Mouse (Mus musculus): Measurements from ENCODE around the gene Igsf8. TPM values are rescaled to one million over a fixed set of nuclear protein-coding genes. Genes with fewer than 3 reads are reported as not detected.

The Igsf8 gene
- total RNA-seq, 2 experiments from 2014 or later = 10.9 to 12.4 TPM

DNA sequence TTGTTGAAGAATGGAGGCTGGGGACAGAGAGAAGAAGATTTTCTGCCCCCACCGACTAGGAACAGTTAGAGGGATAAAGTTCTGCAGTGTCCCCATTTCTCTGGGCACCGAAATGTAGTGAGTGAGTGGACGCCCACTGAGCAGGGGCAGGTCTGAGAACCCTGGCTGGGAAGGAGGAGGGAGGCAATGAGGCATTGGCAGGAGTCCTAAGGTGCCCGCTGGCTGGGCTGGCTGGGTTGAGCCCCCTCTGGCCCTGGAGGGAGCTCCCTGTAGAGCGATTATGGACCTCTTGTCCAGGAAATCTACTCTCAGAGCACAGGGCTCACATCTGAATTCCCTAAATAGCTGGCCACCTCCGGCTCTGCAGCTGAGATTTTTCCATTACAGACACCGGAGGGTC, 38.1 kb downstream of the Igsf8 start:
- intact Hi-C loops (cut with DNase I) = no loop called here
- DNase-seq = no peak

DNA sequence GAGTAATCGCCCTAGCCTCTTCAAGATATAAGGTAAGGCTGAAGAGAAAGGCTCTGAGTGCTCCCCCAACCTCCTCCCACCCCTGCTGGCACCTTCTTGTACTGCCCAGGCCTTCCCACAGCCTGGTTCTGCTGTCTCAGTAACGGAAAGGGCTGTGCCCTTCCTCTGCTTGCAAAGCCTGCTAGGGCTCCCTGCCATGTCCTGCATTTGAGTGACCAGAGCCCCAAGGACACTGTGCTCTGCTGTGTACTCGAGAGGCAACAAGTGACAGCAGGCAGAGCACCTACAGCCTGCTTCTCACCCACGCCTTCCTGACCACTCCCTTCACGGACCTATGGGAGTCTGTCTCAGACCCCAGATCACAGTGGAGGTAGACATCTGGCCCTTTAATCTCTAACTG, 38.8 kb downstream of the Igsf8 start:
- peak in 1 of 2 experiments; percentile 49 for DNase-seq
- intact Hi-C loops (cut with DNase I) = loop anchor here (5.0 kb wide), 1 partner anchor 53 kb away; no protein-coding TSS in a partner anchor

DNA sequence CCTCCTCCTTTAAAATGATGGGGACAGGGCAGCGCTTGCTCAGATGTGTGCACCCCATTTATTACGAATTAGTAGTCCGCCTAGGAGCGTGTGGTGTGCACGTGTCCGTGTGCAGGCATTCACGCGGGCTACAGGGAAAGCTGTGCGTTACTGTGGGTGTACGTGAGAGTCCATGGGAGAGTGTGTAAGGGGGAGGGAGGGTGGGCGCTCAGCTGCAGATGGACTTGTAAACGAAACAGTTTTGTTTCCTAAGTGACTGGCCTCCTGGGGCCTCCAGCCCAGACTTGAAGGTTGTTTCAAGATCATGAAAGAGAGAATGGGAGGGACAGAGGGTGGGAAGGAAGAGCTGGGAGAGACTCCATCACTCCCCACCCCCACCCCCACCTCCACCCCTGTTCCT, 39.7 kb downstream of the Igsf8 start:
- intact Hi-C loops (cut with DNase I) = loop anchor here (5.0 kb wide), 1 partner anchor 54 kb away; no protein-coding TSS in a partner anchor

DNA sequence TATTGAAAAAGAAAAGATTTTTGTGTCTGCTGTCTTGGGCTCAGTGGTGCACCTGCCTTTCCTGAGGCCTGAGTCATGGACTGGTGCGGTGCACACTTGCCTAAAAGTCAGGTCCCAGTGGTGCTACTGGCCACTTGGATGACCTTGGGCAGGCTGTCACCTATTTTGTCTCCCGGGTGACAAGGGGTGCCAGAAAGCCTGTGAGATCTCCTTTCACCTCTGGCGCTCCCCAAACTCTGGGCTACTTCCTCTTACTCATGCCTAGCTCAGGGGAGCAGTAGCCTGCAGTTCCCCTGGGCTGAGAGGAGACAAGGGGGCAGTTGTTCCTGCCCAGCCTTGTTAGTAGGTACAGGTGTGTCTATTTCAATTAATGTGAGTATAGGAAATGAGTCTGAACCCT, 40.9 kb downstream of the Igsf8 start:
- intact Hi-C loops (cut with DNase I) = loop anchor here (5.0 kb wide), 1 partner anchor 55 kb away; no protein-coding TSS in a partner anchor
- DNase-seq = no peak

More for the DNA sequence above, 39.7 kb downstream of the Igsf8 start:
- no peak for DNase-seq

DNA sequence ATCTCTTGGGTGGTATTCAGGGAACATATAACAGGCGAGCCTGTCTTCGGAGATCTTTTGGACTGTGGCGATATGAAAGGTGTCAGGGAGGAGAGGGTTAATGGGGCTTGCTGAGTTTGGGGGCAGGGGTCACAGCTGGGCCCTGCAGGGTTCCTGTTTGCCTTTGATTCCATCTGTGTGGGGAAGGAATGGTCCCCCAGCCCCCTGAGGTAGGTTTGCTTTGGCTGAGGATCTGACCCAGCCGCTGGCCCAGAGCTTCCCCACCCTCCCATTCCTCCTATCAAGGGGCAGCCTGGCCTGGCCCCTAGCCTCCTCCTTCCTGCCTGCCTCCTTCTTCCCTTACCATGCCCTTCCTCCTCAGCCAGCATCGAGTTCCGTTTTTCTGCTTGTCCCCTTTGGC, 41.4 kb downstream of the Igsf8 start:
- DNase-seq = no peak
- intact Hi-C loops (cut with DNase I) = loop anchor here (5.0 kb wide), 1 partner anchor 56 kb away; no protein-coding TSS in a partner anchor

DNA sequence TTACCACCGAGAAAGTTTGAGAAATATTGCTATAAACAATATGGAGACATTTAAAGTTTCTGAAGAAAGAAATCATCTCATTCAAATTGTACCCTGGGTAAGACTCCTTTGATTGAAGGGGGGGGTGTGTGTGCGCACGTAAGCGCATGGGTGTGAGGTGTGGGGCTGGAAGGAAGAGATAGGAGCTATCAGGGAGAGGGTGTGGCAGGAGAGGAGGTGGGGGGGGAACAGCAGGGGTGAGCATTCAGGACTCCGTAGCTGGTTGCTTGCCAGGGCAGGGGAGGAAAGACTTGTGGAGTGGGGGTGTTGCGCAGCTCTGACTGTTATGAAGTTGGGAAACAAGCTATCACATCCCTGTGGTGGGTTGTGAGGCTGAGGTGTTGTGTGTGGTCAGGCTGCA, 43.0 kb downstream of the Igsf8 start:
- DNase-seq = no peak
- intact Hi-C loops (cut with DNase I) = loop anchor here (5.0 kb wide), 1 partner anchor 57 kb away; no protein-coding TSS in a partner anchor

DNA sequence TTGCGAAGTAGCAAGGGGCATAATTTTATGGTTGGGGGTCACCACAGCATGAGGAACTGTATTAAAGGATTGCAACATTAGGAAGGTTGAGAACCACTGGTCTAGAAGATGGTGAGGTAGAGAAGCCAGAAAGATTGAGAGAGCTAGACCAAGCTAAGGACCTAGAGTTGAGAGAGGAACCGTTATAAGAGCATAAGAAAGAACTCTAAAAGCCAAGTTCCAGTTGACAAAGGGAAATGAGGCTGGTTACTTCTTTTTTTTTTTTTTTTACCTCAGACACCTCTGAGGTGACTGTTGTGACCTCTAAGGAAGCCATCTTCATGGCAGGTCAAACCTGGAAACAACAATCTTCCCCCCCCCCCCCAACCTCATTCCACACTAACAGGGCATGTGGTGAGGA, 43.7 kb downstream of the Igsf8 start:
- intact Hi-C loops (cut with DNase I) = no loop called here

DNA sequence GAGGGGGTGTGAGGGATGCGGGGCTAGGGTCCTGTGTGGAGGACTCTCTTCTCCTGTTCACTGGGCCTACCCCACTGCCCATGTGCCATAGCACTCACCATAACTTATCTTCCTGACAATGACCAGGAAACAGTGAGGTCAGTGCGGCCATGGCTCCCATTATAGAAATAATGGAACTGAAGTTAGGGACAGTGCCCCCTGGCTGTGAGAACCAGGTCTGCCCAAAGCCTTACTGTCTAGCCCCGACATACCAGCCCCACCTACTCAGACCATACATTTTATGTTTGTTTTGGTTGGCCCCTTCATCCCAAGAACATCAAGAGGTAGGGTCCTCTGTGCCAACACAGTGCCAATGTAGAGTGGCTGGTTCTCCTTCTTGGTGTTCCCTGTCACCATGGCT, 44.2 kb downstream of the Igsf8 start:
- DNase-seq = no peak
- intact Hi-C loops (cut with DNase I) = no loop called here

More for the DNA sequence above, 43.7 kb downstream of the Igsf8 start:
- DNase-seq = no peak

DNA sequence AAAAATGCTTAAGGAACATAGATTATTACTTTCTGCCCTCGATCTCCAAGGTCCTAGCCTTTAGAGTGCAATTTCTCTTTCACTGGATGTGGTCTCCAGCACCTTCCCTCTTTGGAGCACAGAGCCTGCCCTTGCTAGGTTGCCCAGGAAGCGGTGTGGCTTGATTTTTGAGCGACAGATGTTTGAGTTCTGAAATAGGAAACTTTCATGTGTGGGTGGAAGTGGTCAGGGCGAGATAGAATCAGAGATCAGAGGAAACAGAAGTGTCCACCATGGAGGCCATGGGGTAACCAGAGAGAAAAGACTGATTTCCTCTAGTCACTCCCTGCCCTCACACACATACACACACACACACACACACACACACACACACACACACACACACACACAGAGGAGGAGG, 44.8 kb downstream of the Igsf8 start:
- intact Hi-C loops (cut with DNase I) = no loop called here
- DNase-seq = no peak

DNA sequence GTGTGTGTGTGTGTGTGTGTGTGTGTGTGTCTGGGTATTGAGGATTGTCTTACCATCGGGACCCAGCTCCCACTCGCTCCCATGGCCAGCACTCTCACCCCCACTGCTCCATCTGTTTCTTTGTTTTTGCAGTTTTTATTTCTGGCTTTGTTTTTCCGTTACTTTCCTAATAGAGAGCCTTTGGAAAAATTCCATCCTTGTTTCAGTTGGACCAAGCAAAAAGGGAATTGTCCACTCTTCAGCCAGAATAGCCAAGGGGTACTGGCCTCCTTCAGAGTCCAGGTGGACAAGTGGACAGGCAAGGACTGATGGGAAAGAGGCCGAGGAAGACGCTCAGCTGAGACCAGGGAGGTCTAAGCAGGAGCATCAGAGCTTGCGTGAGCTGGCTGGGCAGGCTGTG, 45.4 kb downstream of the Igsf8 start:
- intact Hi-C loops (cut with DNase I) = no loop called here

DNA sequence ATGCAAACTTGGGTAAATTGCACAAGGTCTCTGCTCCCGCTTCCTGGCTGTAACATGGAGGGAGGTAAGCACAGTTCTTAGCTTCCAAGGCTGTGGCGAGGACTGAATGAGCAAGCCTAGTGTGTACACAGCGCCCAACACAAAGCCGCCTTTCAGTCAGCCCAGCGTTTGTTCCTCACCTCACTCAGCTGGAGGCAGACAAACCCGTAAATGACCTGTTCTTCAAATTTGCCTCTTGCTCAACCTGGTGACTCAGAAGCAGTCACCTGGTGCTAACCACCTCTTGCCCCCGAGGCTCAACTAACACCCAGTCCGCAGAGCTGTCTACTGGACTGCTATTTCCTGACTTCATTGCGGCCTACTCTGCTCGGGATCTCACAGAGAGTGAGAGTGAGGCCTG, 46.5 kb downstream of the Igsf8 start:
- no peak for DNase-seq
- intact Hi-C loops (cut with DNase I) = no loop called here

More for the DNA sequence above, 45.4 kb downstream of the Igsf8 start:
- no peak for DNase-seq

DNA sequence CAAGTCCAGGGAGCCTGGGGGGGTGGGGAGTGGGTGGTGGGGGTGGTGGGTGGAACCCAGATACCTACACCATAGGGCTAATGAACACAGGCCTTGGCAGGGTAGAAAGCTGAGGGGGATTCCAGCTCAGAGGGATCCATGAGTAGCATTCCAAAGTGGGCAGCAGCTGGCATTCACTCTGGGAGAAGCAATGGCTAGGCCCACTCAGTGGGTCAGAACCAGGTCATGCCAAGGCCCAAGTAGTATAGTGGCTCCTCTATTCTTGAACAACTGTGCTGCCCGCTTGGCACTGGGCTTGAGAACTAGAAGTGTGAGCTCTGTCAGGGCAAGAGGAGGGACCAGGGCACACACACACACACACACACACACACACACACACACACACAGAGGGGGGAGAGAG, 47.0 kb downstream of the Igsf8 start:
- no peak for DNase-seq
- intact Hi-C loops (cut with DNase I) = no loop called here

DNA sequence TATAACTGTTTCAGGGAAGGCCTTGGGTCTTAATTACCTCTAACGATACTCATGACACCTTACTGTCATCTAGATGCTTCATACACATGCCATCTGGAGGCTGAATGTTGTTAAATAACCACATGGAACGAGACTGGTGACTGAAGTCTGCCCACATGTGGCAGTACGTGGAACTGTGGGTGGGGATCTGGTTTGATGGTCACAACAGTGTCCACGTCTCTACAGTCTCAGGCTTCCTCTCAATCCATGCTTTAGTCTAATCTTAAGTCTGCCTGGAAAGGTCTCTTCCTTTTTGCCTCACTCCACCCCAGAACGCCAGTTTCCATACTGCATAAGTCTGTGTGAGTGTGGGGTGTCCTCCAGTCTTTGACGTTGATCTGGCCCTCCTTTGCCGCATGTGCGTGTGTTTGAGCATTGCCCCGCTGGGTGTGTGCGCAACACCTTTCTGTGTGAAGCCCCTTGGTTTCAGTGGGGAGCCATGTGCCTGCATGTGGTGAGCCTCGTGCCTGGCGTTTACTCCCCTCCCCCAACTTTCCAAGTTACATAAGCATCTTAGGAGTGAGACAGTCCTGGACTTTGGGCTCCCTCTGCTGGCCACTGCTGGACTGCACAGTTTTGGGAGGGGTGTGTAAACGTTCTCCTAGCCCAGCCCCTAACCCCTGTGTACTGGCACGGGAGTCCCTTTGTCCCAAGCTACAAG, 48.4 kb downstream of the Igsf8 start:
- peak; percentile 93 for DNase-seq
- intact Hi-C loops (cut with DNase I) = loop anchor here (1.0 to 2.0 kb wide), 4 partner anchors 93 to 191 kb away; partner anchors contain the start of gene Dcaf8

DNA sequence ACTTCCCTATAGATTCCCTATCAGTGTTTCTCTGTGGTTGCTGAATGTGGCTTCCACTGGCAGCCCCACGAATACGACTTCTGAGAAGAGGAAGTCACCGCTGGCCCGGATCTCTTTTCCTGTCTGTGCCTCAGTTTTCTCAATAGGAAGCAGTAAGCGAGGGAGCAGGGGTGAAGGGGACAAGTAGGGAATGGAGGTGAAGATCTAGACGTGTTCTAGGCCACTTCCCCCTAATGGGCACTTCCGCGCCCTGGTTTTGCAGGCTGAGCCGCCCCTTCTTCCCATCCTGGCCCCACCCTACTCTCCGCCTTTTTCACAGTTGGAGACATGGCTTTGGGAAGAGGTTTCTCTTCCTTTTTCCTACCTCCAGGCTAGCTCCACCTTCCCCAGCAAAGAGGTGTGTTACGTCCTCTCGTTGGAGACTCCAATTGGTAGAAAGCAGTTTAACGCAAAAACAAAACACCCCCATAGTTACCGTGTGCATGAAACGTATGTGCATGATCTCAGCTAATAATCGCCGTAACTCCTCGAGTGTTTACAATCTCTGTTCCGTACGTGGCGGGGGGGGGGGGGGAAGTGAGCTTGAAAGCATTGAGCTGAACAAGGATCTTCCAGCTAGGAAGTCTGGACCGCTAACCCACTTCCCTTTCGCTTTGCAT, 49.9 kb downstream of the Igsf8 start:
- peak; percentile 64 to 70 for DNase-seq
- intact Hi-C loops (cut with DNase I) = loop anchor here (2.0 kb wide), 1 partner anchor 163 kb away; the partner anchor contains the start of gene Dcaf8

DNA sequence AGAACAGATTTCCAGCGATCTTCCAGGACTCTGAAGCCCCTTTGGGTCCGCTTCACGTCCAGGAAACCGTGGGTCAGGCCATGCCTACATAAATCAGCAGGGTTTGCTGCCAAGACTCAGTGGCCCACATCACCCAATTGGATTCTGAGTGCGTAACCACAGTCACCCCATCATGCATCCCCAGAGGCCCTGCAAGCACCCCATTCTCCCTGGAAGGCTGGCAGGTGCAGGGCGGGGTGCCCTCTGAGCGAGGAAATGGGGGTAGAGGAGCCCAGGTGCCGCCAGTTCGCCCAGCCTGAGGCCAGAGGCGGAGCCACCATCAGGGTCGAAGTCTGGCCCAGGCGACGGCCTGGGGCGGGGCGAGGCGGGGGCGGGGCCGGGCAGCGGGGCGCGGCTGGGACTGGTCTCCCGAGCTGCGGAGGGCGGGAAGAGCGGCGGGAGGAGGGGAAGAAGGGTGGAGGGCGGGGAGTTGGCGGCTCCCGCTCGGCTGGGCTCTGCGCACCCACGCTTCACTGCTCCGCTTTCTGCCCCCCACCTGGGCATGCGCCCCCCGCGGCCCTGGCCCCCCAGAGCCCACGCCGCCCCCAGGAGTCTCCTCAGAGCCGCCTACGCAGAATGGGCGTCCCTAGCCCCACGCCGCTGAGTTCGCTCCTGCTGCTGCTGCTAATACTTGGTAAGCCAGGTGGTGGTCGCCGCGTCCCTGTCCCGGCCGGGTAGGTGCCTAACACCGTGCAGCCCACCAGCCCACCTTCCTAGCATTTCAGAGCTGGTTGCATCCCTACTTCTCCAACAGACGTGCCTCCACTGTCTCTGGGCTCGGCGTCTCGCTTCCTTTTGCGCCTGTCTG, 50.7 kb downstream of the Igsf8 start:
- peak; percentile 87 to 89 for DNase-seq
- intact Hi-C loops (cut with DNase I) = loop anchor here (2.0 kb wide), 1 partner anchor 163 kb away; the partner anchor contains the start of gene Dcaf8

DNA sequence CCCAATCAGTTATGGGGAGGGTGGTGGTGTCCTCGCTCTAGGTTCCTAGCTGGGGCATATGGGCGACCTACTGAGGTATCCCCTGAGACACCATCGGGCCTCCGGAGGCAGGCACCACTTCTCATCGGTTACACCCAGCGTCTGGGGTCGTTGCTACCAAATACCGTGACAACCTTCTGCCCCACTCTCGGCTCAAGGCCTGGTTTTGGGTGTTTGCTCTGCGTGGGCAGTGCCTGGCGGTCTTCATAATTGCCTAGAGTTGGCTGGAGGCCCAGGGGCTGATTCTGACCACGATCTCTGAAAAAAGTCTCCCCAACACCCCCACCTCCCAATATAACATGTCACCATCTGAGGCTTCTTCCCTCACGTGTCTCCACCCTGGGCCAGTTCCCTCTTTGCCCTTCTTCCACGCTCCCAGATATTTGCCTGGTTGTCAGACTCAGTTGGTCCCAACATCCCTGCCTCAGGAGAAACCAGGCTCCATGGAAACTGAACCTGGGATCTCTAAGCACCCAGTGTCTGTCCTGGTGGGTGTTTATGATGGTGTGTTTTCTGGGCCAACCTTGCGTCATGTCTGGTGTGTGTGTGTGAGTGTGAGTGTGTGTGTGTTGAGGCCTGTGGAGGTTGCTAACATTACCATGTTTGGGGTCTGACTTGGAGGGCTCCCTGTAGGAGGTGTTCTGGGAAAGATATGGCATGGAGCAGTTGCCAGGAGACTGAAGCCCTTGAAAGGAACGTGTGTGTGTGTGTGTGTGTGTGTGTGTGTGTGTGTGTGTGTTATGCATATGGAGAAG, 51.5 kb downstream of the Igsf8 start:
- DNase-seq = no peak
- intact Hi-C loops (cut with DNase I) = no loop called here

DNA sequence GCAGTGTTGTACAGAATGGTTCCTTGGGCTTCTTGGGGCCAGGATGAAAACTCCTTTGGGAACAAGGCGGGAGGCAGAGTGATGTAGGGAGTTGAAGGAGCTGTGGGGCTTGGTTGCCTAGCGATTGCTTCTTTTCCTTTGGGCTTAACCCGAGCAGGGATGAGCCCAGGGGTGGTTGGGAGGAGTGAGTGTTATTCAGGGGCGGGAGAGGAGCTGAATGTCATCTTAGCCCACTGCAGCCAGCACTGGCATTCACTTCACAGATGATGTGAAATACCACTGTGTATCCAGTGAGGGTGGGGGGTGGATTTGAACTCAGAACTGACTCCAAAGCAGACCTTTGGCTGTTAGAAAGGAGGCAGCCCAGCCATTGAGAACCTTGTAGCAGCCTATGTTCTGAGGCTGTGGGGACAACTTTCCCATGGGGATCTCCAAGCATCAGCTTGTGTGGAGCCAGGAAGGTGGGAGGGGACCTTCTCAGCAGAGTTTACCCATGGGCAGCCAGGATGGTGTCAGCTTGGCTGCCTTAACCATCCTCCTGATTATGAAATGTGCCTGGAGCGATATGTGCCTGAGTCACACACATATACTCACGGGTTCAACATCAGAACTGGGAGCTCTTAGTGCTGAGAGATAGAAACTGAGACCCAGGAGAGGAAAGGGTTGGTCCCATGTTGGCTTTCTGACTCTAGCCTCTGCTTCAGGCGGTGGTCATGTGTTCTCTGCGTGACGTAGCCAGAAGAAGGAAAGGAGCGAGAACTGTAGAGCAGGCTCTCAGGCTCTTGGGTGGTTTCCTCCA, 52.4 kb downstream of the Igsf8 start:
- intact Hi-C loops (cut with DNase I) = no loop called here
- no peak for DNase-seq

DNA sequence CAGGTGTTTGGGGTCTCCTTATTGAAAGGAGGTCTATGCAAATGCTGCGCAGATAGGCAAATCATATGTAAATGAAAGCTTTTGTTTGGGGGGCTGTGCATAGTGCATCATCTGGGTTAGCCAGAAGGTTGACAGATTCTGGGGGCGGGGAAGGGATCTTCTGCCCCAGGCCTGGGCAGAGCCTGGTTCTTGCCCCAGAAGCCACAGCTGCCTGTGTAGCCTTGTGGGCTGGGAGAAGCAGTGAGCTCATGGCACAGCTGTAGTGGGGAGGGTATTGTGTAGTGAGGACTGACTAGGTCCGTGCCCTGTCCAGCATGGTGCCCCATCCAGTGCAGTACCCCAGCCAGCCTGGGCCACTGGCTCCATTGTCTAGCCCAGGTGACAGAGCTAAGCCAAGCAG, 53.5 kb downstream of the Igsf8 start:
- DNase-seq = no peak
- intact Hi-C loops (cut with DNase I) = no loop called here

DNA sequence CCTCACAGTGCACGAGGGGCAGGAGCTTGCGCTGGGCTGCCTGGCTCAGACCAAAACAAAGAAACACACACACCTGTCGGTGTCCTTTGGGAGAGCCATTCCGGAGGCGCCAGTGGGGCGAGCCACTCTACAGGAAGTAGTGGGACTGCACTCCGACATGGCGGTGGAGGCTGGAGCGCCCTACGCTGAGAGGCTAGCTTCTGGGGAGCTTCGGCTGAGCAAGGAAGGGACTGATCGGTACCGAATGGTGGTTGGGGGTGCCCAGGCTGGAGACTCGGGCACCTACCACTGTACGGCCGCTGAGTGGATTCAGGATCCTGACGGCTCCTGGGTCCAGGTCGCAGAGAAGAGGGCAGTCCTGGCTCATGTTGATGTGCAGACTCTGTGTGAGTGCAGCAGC, 56.0 kb downstream of the Igsf8 start:
- intact Hi-C loops (cut with DNase I) = no loop called here
- no peak for DNase-seq

Measured in heart, postnatal 36 days (tissue).